Mouse (Mus musculus) kidney, embryonic 15.5 days (tissue): Measurements from ENCODE around the gene Heatr5a. TPM values are rescaled to one million over a fixed set of nuclear protein-coding genes. Genes with fewer than 3 reads are reported as not detected.

Experiments used
- ATAC-seq: fragments of 200-750 bp; cut with Nextera tagmentation; replicated peaks from 2 replicates; pipeline ENCODE4 v1.8.0; 2017; ENCODE audit warnings: moderate TSS enrichment; ENCODE audit not compliant: low FRiP score
- H3K27ac ChIP-seq: fragments of 300-500 bp; sonication (generic); 2 replicates; pipeline ENCODE4 v1.5.1; 2015; ENCODE audit warnings: mild to moderate bottlenecking, inconsistent platforms
- H3K27me3 ChIP-seq: fragments of 300-500 bp; sonication (generic); 2 replicates; pipeline ENCODE4 v1.6.1; 2015; ENCODE audit warnings: inconsistent platforms
- H3K36me3 ChIP-seq: fragments of 300-500 bp; sonication (generic); 2 replicates; pipeline ENCODE4 v1.6.1; 2015; ENCODE audit warnings: inconsistent platforms
- H3K4me1 ChIP-seq: fragments of 300-500 bp; sonication (generic); 2 replicates; pipeline ENCODE4 v1.6.1; 2015; ENCODE audit warnings: inconsistent platforms
- H3K4me2 ChIP-seq: fragments of 300-500 bp; sonication (generic); 2 replicates; pipeline ENCODE4 v1.6.1; 2015; ENCODE audit warnings: moderate library complexity, mild to moderate bottlenecking, inconsistent platforms
- H3K4me3 ChIP-seq: fragments of 300-500 bp; sonication (generic); replicated peaks from 2 replicates; pipeline ENCODE4 v1.5.1; 2015; ENCODE audit warnings: mild to moderate bottlenecking, inconsistent platforms
- H3K9ac ChIP-seq: fragments of 300-500 bp; sonication (generic); 2 replicates; pipeline ENCODE4 v1.6.1; 2015; ENCODE audit warnings: mild to moderate bottlenecking, inconsistent platforms
- H3K9me3 ChIP-seq: fragments of 300-500 bp; sonication (generic); replicated peaks from 2 replicates; pipeline ENCODE4 v1.6.1; 2016; ENCODE audit warnings: inconsistent platforms
- WGBS: fragments of 180-500 bp; shearing (Covaris S2); methylation state at CpG from one replicate; pipeline ENCODE4 v1.1.7; 2015; ENCODE audit warnings: mixed read lengths; 5-methylcytosine and 5-hydroxymethylcytosine counted together
- polyA plus RNA-seq: library from polyadenylated mRNA; unstranded; fragments of >200 nt; fragmentation: Nextera tagmentation; extraction: Ambion mirVana; gene quantifications from 2 replicates; pipeline ENCODE4 v1.2.1, GENCODE M21; 2015

The Heatr5a gene
- polyA plus RNA-seq, 1 experiment from 2014 or later, result 11.0 TPM

- 79% methylated on average over 5 of the region's 5 CpGs for WGBS
- no peak overlapping the region for H3K9ac ChIP-seq
- H3K27me3 ChIP-seq, result no peaks in the 10 kb centered on the region
- H3K9me3 ChIP-seq, result no peaks in the 10 kb centered on the region
- H3K27ac ChIP-seq, result no peak overlapping the region
- no peaks in the 10 kb centered on the region for H3K4me1 ChIP-seq
- no peak for ATAC-seq
- H3K4me2 ChIP-seq, result no peak overlapping the region
- H3K36me3 ChIP-seq, result peaks cover 43% of the 10 kb centered on the region
- H3K4me3 ChIP-seq, result no peak overlapping the region
These were observed 61.9 kb downstream of the Heatr5a start for GRCm38 (mm10) chr12:51909202-51909601.

- Histone ChIP-seq H3K27me3 (no peaks in the 10 kb centered on the region), H3K4me2 (no peak overlapping the region), H3K27ac (no peak overlapping the region), H3K4me3 (no peak overlapping the region), H3K9ac (no peak overlapping the region), H3K9me3 (no peaks in the 10 kb centered on the region), H3K36me3 (peaks cover 38% of the 10 kb centered on the region), H3K4me1 (no peaks in the 10 kb centered on the region)
- ATAC-seq, result no peak
- WGBS, result 85% methylated on average over 3 of the region's 3 CpGs
These were observed 63.6 kb downstream of the Heatr5a start for GRCm38 (mm10) chr12:51907543-51907942.

- Histone ChIP-seq H3K9me3 (no peaks in the 10 kb centered on the region), H3K36me3 (peaks cover 44% of the 10 kb centered on the region), H3K27ac (no peak overlapping the region), H3K27me3 (no peaks in the 10 kb centered on the region), H3K9ac (no peak overlapping the region), H3K4me2 (no peak overlapping the region), H3K4me1 (no peaks in the 10 kb centered on the region), H3K4me3 (no peak overlapping the region)
- ATAC-seq, result no peak
- 90% methylated on average over 7 of the region's 7 CpGs for WGBS
These were observed 70.6 kb downstream of the Heatr5a start for GRCm38 (mm10) chr12:51900551-51900950.

DNA sequence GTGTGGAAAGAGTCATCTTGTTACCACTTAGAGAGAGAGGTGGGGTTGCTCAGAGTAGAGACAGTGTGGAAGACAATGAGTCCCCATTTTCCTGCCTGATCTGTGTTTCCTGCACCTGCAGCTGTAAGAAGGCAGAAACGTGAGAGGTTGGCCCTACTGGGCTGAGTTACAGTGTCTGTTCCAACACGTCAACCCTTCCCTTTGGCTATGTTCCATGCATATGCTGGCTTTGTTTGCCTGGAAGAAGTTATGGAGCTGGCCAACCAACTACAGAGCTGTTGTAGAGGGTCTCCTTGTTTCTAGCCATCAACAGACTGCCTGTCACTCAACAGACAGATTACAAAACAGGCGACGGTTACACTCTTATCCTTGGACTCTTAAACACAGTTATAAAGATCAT is 74.2 kb downstream of the Heatr5a start:
- Histone ChIP-seq H3K27me3 (no peaks in the 10 kb centered on the region), H3K9me3 (no peaks in the 10 kb centered on the region), H3K4me2 (no peak overlapping the region), H3K9ac (no peak overlapping the region), H3K27ac (no peak overlapping the region), H3K4me1 (no peaks in the 10 kb centered on the region), H3K4me3 (no peak overlapping the region), H3K36me3 (peaks cover 51% of the 10 kb centered on the region)
- WGBS, result 87% methylated on average over 4 of the region's 4 CpGs
- no peak for ATAC-seq

- H3K27ac ChIP-seq, result no peak overlapping the region
- WGBS, result 90% methylated on average over 12 of the region's 12 CpGs
- ATAC-seq, result no peak
- no peaks in the 10 kb centered on the region for H3K9me3 ChIP-seq
- H3K9ac ChIP-seq, result no peak overlapping the region
- peaks cover 71% of the 10 kb centered on the region for H3K36me3 ChIP-seq
- H3K4me3 ChIP-seq, result no peak overlapping the region
- H3K4me2 ChIP-seq, result no peak overlapping the region
- H3K27me3 ChIP-seq, result no peaks in the 10 kb centered on the region
- no peaks in the 10 kb centered on the region for H3K4me1 ChIP-seq
These were observed 82.5 kb downstream of the Heatr5a start for GRCm38 (mm10) chr12:51888609-51889008.

- Histone ChIP-seq H3K9me3 (no peaks in the 10 kb centered on the region), H3K4me3 (no peak overlapping the region), H3K4me1 (no peaks in the 10 kb centered on the region), H3K36me3 (peaks cover 70% of the 10 kb centered on the region), H3K27me3 (no peaks in the 10 kb centered on the region), H3K27ac (0 out of 2 replicates have a peak overlapping the region, but pooled peaks have one; percentile 27), H3K9ac (no peak overlapping the region), H3K4me2 (no peak overlapping the region)
- 82% methylated on average over 11 of the region's 11 CpGs for WGBS
- ATAC-seq, result no peak
These were observed 83.5 kb downstream of the Heatr5a start for GRCm38 (mm10) chr12:51887301-51888290.

- no peak overlapping the region for H3K4me3 ChIP-seq
- H3K9ac ChIP-seq, result no peak overlapping the region
- H3K4me2 ChIP-seq, result no peak overlapping the region
- no peak for ATAC-seq
- H3K4me1 ChIP-seq, result no peaks in the 10 kb centered on the region
- 92% methylated on average over 6 of the region's 6 CpGs for WGBS
- no peak overlapping the region for H3K27ac ChIP-seq
- peaks cover 75% of the 10 kb centered on the region for H3K36me3 ChIP-seq
- no peaks in the 10 kb centered on the region for H3K27me3 ChIP-seq
- no peaks in the 10 kb centered on the region for H3K9me3 ChIP-seq
These were observed 84.8 kb downstream of the Heatr5a start for GRCm38 (mm10) chr12:51886369-51886768.

GRCm38 (mm10) chr12:51884801-51885200 is 86.3 kb downstream of the Heatr5a start:
- Histone ChIP-seq H3K27ac (no peak overlapping the region), H3K4me2 (no peak overlapping the region), H3K9me3 (no peaks in the 10 kb centered on the region), H3K9ac (no peak overlapping the region), H3K36me3 (peaks cover 76% of the 10 kb centered on the region), H3K27me3 (no peaks in the 10 kb centered on the region), H3K4me3 (no peak overlapping the region), H3K4me1 (no peaks in the 10 kb centered on the region)
- WGBS, result 89% methylated on average over 2 of the region's 2 CpGs
- ATAC-seq, result no peak

DNA sequence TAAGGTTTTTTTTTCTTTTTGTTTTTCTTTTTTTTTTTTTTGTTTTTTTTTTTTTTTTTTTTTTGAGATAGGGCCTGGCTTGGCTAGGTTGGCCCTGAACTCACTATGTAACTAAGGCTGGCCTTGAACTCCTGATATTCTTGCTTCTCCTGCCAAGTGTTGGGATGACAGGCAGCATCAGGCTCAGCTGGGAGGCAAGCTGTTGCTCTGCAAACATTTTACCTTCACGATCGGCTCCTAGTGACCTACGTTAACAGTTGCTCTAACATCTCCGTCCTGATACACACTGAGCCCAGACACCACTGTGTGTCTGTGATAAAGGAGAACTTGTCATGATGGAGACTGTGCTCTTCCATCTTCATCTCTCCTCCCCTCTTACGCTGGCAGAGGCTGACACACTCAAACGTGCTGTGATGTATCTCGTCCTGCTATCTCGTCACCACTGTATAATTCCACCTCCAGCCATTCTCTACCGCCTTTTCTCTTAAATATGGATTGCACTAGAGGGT is 87.8 kb downstream of the Heatr5a start:
- 93% methylated on average over 9 of the region's 9 CpGs for WGBS
- ATAC-seq, result no peak
- peaks cover 76% of the 10 kb centered on the region for H3K36me3 ChIP-seq
- no peaks in the 10 kb centered on the region for H3K27me3 ChIP-seq
- H3K4me2 ChIP-seq, result no peak overlapping the region
- H3K9me3 ChIP-seq, result no peaks in the 10 kb centered on the region
- no peak overlapping the region for H3K9ac ChIP-seq
- no peak overlapping the region for H3K27ac ChIP-seq
- no peak overlapping the region for H3K4me3 ChIP-seq
- H3K4me1 ChIP-seq, result no peaks in the 10 kb centered on the region

GRCm38 (mm10) chr12:51882606-51883296 is 88.4 kb downstream of the Heatr5a start:
- no peak overlapping the region for H3K9ac ChIP-seq
- WGBS, result 85% methylated on average over 6 of the region's 6 CpGs
- ATAC-seq, result no peak
- peaks cover 76% of the 10 kb centered on the region for H3K36me3 ChIP-seq
- no peak overlapping the region for H3K27ac ChIP-seq
- no peak overlapping the region for H3K4me2 ChIP-seq
- no peaks in the 10 kb centered on the region for H3K27me3 ChIP-seq
- H3K9me3 ChIP-seq, result no peaks in the 10 kb centered on the region
- no peaks in the 10 kb centered on the region for H3K4me1 ChIP-seq
- no peak overlapping the region for H3K4me3 ChIP-seq

- Histone ChIP-seq H3K27ac (no peak overlapping the region), H3K4me1 (no peaks in the 10 kb centered on the region), H3K4me2 (no peak overlapping the region), H3K9me3 (no peaks in the 10 kb centered on the region), H3K36me3 (peaks cover 75% of the 10 kb centered on the region), H3K9ac (no peak overlapping the region), H3K4me3 (no peak overlapping the region), H3K27me3 (no peaks in the 10 kb centered on the region)
- WGBS, result 84% methylated on average over 2 of the region's 2 CpGs
- ATAC-seq, result no peak
These were observed 89.3 kb downstream of the Heatr5a start for GRCm38 (mm10) chr12:51881775-51882174.
